In the genomic region with DNA sequence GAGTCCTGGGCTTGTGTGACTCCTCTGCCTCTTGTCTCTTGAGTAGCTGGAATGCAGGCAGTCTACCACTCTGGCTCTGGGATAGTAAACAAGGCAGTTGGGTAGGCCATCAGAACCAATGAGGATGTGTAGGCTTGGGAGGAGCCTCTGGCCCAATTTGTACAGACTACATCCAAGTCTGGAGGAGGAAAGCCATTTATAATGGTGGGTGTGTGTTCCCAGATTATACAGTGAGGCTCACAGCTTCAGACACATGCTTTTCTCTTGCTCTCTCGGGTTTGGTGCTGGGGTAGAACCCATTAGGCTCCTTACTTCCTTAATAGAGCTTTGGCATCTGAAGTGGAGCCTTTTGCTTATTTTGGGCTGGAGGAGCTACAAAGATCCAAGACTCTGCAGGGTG, we compare ENCODE assay signal across 21 mouse cellular contexts.
"Had no signal": no experiment of that assay in that cellular context is flagged by ENCODE, and none has a peak within 500 bp of the region (broad histone marks: within the 10 kb centered on the region; RNA-seq: fewer than 3 reads in every experiment).

No protein-coding gene starts in this region.

- H3K4me3 ChIP-seq: lung, embryonic 15.5 days; midbrain, embryonic 10.5 days; midbrain, embryonic 12.5 days; myocyte; neural tube, embryonic 13.5 days; neural tube, embryonic 15.5 days had no signal

- H3K4me1 ChIP-seq: lung, embryonic 15.5 days; midbrain, embryonic 12.5 days had no signal

- H3K27me3 ChIP-seq: lung, embryonic 15.5 days; midbrain, embryonic 12.5 days; neural tube, embryonic 13.5 days; neural tube, embryonic 15.5 days had no signal

- H3K9ac ChIP-seq: lung, embryonic 15.5 days; midbrain, embryonic 12.5 days; neural tube, embryonic 13.5 days; neural tube, embryonic 15.5 days had no signal

- H3K4me2 ChIP-seq: lung, embryonic 15.5 days; midbrain, embryonic 12.5 days; neural tube, embryonic 13.5 days; neural tube, embryonic 15.5 days had no signal

- DNase-seq: lung, adult 2 months; lung, postnatal 14 days; lung, postnatal 36 days; midbrain, embryonic 14.5 days; retina, postnatal 1 day; right cerebral cortex, adult 18-20 months; right cerebral cortex, postnatal 25 days; right cerebral cortex, postnatal 4 days; spleen, adult 18-20 months; thymus, adult 18-20 months; thymus, postnatal 14 days; thymus, postnatal 36 days had no signal

- H3K9me3 ChIP-seq: lung, embryonic 15.5 days; midbrain, embryonic 10.5 days; midbrain, embryonic 12.5 days; neural tube, embryonic 13.5 days; neural tube, embryonic 15.5 days had no signal

- ATAC-seq: lung, postnatal 0 days; midbrain, embryonic 16.5 days had no signal

- H3K27ac ChIP-seq: lung, embryonic 15.5 days; macrophage; midbrain, embryonic 10.5 days; midbrain, embryonic 12.5 days; neural tube, embryonic 13.5 days; neural tube, embryonic 15.5 days had no signal
